Mouse (Mus musculus): ENCODE measurements around the gene Wdr89. TPM values are rescaled to one million over a fixed set of nuclear protein-coding genes. Genes with fewer than 3 reads are reported as not detected.

Wdr89 gene
- polyA plus RNA-seq, 1 experiment from 2014 or later, result 7.1 TPM

- H3K9me3 ChIP-seq (ENCODE audit: control insufficient read depth, low read length), result no peaks in the 10 kb centered on the region
- no peaks in the 10 kb centered on the region for H3K36me3 ChIP-seq (ENCODE audit: control insufficient read depth, insufficient read depth, low read length)
- no peak overlapping the region for H3K4me2 ChIP-seq (ENCODE audit: low read length)
- ATAC-seq, result no peak
- no peaks in the 10 kb centered on the region for H3K4me1 ChIP-seq (ENCODE audit: control insufficient read depth, insufficient read depth, low read depth, low read length)
- no peak overlapping the region for H3K4me3 ChIP-seq (ENCODE audit: low read length)
- no peaks in the 10 kb centered on the region for H3K27me3 ChIP-seq (replicated peaks; ENCODE audit: control insufficient read depth, insufficient read depth, low read length)
- no peak overlapping the region for H3K27ac ChIP-seq (ENCODE audit: low read depth, low read length)
- H3K9ac ChIP-seq (ENCODE audit: low read depth, low read length), result no peak overlapping the region
- 91% methylated on average over 1 of the region's 1 CpGs for WGBS
Observed at GRCm38 (mm10) chr12:75662376-75662775, 7.0 kb downstream of the Wdr89 start.

DNA sequence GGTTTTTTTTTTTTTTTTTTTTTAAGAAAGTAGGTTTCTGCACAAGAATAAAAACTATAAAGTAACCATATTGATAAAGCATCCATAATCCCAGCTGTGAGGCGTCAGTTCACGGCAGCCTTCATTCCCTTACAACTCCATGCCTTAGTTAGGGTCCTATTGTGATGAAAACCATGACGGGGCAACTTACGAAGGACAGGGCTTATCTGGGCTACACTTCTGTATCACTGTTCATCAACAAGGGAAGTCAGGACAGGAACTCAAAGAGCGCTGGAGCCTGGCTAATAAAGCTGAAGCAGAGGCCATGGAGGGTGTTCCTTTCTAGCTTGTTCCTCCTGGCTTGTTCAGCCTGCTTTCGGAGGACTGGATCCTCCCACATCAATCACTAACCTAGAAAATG lies 10.9 kb downstream of the Wdr89 start:
- H3K4me2 ChIP-seq (ENCODE audit: low read length), result no peak overlapping the region
- no peaks in the 10 kb centered on the region for H3K4me1 ChIP-seq (ENCODE audit: control insufficient read depth, insufficient read depth, low read depth, low read length)
- 72% methylated on average over 6 of the region's 6 CpGs for WGBS
- no peaks in the 10 kb centered on the region for H3K27me3 ChIP-seq (replicated peaks; ENCODE audit: control insufficient read depth, insufficient read depth, low read length)
- no peak overlapping the region for H3K9ac ChIP-seq (ENCODE audit: low read depth, low read length)
- no peak overlapping the region for H3K27ac ChIP-seq (ENCODE audit: low read depth, low read length)
- no peak overlapping the region for H3K4me3 ChIP-seq (ENCODE audit: low read length)
- H3K9me3 ChIP-seq (ENCODE audit: control insufficient read depth, low read length), result no peaks in the 10 kb centered on the region
- H3K36me3 ChIP-seq (ENCODE audit: control insufficient read depth, insufficient read depth, low read length), result no peaks in the 10 kb centered on the region
- no peak for ATAC-seq

GRCm38 (mm10) chr12:75656580-75656979 lies 12.8 kb downstream of the Wdr89 start:
- no peak overlapping the region for H3K9ac ChIP-seq (ENCODE audit: low read depth, low read length)
- H3K4me2 ChIP-seq (ENCODE audit: low read length), result no peak overlapping the region
- H3K27me3 ChIP-seq (replicated peaks; ENCODE audit: control insufficient read depth, insufficient read depth, low read length), result no peaks in the 10 kb centered on the region
- no peak overlapping the region for H3K27ac ChIP-seq (ENCODE audit: low read depth, low read length)
- H3K4me3 ChIP-seq (ENCODE audit: low read length), result no peak overlapping the region
- H3K9me3 ChIP-seq (ENCODE audit: control insufficient read depth, low read length), result no peaks in the 10 kb centered on the region
- H3K4me1 ChIP-seq (ENCODE audit: control insufficient read depth, insufficient read depth, low read depth, low read length), result no peaks in the 10 kb centered on the region
- H3K36me3 ChIP-seq (ENCODE audit: control insufficient read depth, insufficient read depth, low read length), result no peaks in the 10 kb centered on the region
- peak; percentile 83; the same call in 1 of the 2 replicates for ATAC-seq
- WGBS, result 42% methylated on average over 3 of the region's 3 CpGs

- Histone ChIP-seq H3K9ac (ENCODE audit: low read depth, low read length) (no peak overlapping the region), H3K4me3 (ENCODE audit: low read length) (no peak overlapping the region), H3K36me3 (ENCODE audit: control insufficient read depth, insufficient read depth, low read length) (no peaks in the 10 kb centered on the region), H3K4me1 (ENCODE audit: control insufficient read depth, insufficient read depth, low read depth, low read length) (peaks cover 4% of the 10 kb centered on the region), H3K27ac (ENCODE audit: low read depth, low read length) (no peak overlapping the region), H3K27me3 (replicated peaks; ENCODE audit: control insufficient read depth, insufficient read depth, low read length) (no peaks in the 10 kb centered on the region), H3K9me3 (ENCODE audit: control insufficient read depth, low read length) (no peaks in the 10 kb centered on the region), H3K4me2 (ENCODE audit: low read length) (no peak overlapping the region)
- 68% methylated on average over 3 of the region's 3 CpGs for WGBS
- ATAC-seq, result no peak
Observed at GRCm38 (mm10) chr12:75654247-75654801, 15.0 kb downstream of the Wdr89 start.

- peak overlapping the region; percentile 12; the same call in 1 of the 2 replicates for H3K27ac ChIP-seq (ENCODE audit: low read depth, low read length)
- no peaks in the 10 kb centered on the region for H3K36me3 ChIP-seq (ENCODE audit: control insufficient read depth, insufficient read depth, low read length)
- H3K9ac ChIP-seq (ENCODE audit: low read depth, low read length), result no peak overlapping the region
- H3K4me3 ChIP-seq (ENCODE audit: low read length), result no peak overlapping the region
- no peaks in the 10 kb centered on the region for H3K27me3 ChIP-seq (replicated peaks; ENCODE audit: control insufficient read depth, insufficient read depth, low read length)
- H3K4me1 ChIP-seq (ENCODE audit: control insufficient read depth, insufficient read depth, low read depth, low read length), result peaks cover 9% of the 10 kb centered on the region
- no peak; the same call in 1 of the 2 replicates for ATAC-seq
- 61% methylated on average over 2 of the region's 2 CpGs for WGBS
- H3K4me2 ChIP-seq (ENCODE audit: low read length), result no peak overlapping the region
- H3K9me3 ChIP-seq (ENCODE audit: control insufficient read depth, low read length), result no peaks in the 10 kb centered on the region
Observed at GRCm38 (mm10) chr12:75649706-75650093, 19.6 kb downstream of the Wdr89 start.

- H3K4me2 ChIP-seq (ENCODE audit: low read length), result no peak overlapping the region
- no peaks in the 10 kb centered on the region for H3K9me3 ChIP-seq (ENCODE audit: control insufficient read depth, low read length)
- 55% methylated on average over 12 of the region's 12 CpGs for WGBS
- peaks cover 9% of the 10 kb centered on the region for H3K4me1 ChIP-seq (ENCODE audit: control insufficient read depth, insufficient read depth, low read depth, low read length)
- no peaks in the 10 kb centered on the region for H3K36me3 ChIP-seq (ENCODE audit: control insufficient read depth, insufficient read depth, low read length)
- peak; percentile 94 for ATAC-seq
- H3K27me3 ChIP-seq (replicated peaks; ENCODE audit: control insufficient read depth, insufficient read depth, low read length), result no peaks in the 10 kb centered on the region
- 0 out of 2 replicates have a peak overlapping the region, but pooled peaks have one; percentile 9 for H3K9ac ChIP-seq (ENCODE audit: low read depth, low read length)
- no peak overlapping the region for H3K4me3 ChIP-seq (ENCODE audit: low read length)
- peak overlapping the region; percentile 39; the same call in 1 of the 2 replicates for H3K27ac ChIP-seq (ENCODE audit: low read depth, low read length)
Observed at GRCm38 (mm10) chr12:75649058-75649705, 20.2 kb downstream of the Wdr89 start.

DNA sequence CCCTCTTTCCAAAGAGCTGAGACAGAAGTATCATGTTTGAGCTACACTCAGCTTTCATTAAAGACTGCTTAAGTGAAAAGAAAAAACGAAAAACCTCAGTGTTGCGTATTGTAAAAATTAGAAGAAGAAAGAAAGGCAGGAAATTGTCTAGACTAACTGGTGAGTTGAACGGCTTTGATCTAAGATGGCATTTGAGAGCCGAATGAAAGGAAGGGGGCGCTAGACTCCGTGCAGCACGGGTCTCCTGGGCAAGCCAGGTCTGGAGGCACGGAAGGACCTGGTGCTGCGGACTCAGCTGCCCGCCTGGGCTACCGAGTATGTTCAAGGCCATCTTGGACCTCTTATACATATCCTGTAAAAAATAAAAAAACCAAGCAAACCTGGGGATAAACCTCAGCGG lies 21.1 kb downstream of the Wdr89 start:
- no peaks in the 10 kb centered on the region for H3K9me3 ChIP-seq (ENCODE audit: control insufficient read depth, low read length)
- ATAC-seq, result no peak
- WGBS, result 62% methylated on average over 12 of the region's 12 CpGs
- H3K27ac ChIP-seq (ENCODE audit: low read depth, low read length), result no peak overlapping the region
- no peaks in the 10 kb centered on the region for H3K36me3 ChIP-seq (ENCODE audit: control insufficient read depth, insufficient read depth, low read length)
- H3K4me3 ChIP-seq (ENCODE audit: low read length), result no peak overlapping the region
- H3K4me2 ChIP-seq (ENCODE audit: low read length), result no peak overlapping the region
- H3K4me1 ChIP-seq (ENCODE audit: control insufficient read depth, insufficient read depth, low read depth, low read length), result peaks cover 9% of the 10 kb centered on the region
- no peaks in the 10 kb centered on the region for H3K27me3 ChIP-seq (replicated peaks; ENCODE audit: control insufficient read depth, insufficient read depth, low read length)
- H3K9ac ChIP-seq (ENCODE audit: low read depth, low read length), result no peak overlapping the region

- H3K9ac ChIP-seq (ENCODE audit: low read depth, low read length), result no peak overlapping the region
Observed at GRCm38 (mm10) chr12:75647663-75648062, 21.7 kb downstream of the Wdr89 start.

DNA sequence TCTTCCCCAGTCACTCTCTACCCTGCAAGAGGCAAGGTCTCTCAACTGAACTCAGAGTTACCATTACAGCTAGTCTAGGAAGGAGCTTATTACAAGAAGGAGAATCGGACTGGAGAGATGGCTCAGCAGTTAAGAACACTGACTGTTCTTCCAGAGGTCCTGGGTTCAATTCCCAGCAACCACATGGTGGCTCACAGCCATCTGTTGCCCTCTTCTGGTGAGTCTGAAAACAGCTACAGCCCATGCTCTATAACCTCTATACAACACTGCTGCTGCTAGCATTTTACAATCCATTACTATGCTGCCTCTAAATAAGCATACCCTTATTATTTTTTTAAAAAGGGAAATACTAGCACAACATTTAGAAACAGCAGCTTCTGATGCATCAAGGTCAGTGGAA lies 23.6 kb downstream of the Wdr89 start:
- no peaks in the 10 kb centered on the region for H3K36me3 ChIP-seq (ENCODE audit: control insufficient read depth, insufficient read depth, low read length)
- H3K27me3 ChIP-seq (replicated peaks; ENCODE audit: control insufficient read depth, insufficient read depth, low read length), result no peaks in the 10 kb centered on the region
- 100% methylated on average over 1 of the region's 1 CpGs for WGBS
- no peak overlapping the region for H3K4me2 ChIP-seq (ENCODE audit: low read length)
- H3K9ac ChIP-seq (ENCODE audit: low read depth, low read length), result no peak overlapping the region
- ATAC-seq, result no peak
- H3K4me3 ChIP-seq (ENCODE audit: low read length), result no peak overlapping the region
- H3K9me3 ChIP-seq (ENCODE audit: control insufficient read depth, low read length), result no peaks in the 10 kb centered on the region
- no peak overlapping the region for H3K27ac ChIP-seq (ENCODE audit: low read depth, low read length)
- peaks cover 9% of the 10 kb centered on the region for H3K4me1 ChIP-seq (ENCODE audit: control insufficient read depth, insufficient read depth, low read depth, low read length)

More at GRCm38 (mm10) chr12:75647663-75648062, 21.7 kb downstream of the Wdr89 start:
- Histone ChIP-seq H3K4me1 (ENCODE audit: control insufficient read depth, insufficient read depth, low read depth, low read length) (peaks cover 9% of the 10 kb centered on the region), H3K4me3 (ENCODE audit: low read length) (no peak overlapping the region), H3K4me2 (ENCODE audit: low read length) (no peak overlapping the region), H3K9me3 (ENCODE audit: control insufficient read depth, low read length) (no peaks in the 10 kb centered on the region), H3K27ac (ENCODE audit: low read depth, low read length) (no peak overlapping the region), H3K36me3 (ENCODE audit: control insufficient read depth, insufficient read depth, low read length) (no peaks in the 10 kb centered on the region), H3K27me3 (replicated peaks; ENCODE audit: control insufficient read depth, insufficient read depth, low read length) (no peaks in the 10 kb centered on the region)
- no peak for ATAC-seq
- 86% methylated on average over 2 of the region's 2 CpGs for WGBS

Measured in hindbrain, embryonic 16.5 days (tissue).